Mouse (Mus musculus) 3T3-L1 (cell line): Measurements from ENCODE around the gene Arnt.
"Not testable (repeated sequence)": the region's sequence is repeated elsewhere in the genome, so short reads cannot be mapped to it uniquely, and the experiment has no call there.

Experiments used
- DNase-seq: peaks from one replicate; pipeline ENCODE4 v3.0.0-alpha.2; 2015; ENCODE audit warnings: low read depth, low spot score

The Arnt gene

DNA sequence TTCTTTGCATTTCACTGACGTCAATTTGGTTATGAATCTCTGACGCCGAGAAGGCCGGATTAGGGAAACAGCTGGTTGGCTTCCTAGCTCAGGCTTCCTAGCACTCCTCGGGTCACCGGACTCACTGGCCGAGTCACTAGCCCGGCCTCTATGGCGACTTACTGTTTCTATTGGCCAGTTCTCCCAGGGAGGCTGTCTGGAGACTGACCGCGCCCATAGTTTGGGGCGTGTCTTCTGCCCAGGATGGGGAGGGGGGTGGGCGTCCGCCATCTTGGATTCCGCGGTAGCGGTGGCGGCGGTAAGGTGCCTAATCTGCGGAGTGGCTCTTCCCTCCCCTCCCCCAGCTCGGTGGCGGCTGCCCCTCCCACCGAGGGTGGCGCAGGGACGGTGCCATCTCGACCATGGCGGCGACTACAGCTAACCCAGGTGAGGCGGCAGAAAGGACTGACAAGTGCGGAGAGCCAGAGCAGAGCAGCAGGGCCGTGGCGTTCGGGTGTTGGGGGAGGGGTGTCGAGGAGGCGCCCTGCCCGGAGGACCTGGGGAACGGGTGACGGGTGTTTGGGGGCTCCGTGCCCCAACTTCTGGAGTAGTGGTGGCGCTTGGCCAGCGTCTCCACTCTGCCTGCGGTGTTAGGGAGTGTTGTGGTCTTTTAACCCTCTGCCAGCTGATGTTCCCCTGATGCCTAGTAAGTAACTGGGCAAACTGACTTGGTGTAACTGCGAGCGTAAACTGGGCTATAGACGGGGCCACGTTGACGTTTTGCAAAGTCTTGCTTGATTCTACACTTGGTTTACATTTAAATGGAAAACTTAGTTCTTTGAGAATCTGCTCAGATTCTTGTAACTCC lies at the start of gene Arnt:
Gene Arnt (plus strand): TSS at position 253 of the 847 bp plus-strand sequence.
- DNase-seq, result peak; percentile 100

DNA sequence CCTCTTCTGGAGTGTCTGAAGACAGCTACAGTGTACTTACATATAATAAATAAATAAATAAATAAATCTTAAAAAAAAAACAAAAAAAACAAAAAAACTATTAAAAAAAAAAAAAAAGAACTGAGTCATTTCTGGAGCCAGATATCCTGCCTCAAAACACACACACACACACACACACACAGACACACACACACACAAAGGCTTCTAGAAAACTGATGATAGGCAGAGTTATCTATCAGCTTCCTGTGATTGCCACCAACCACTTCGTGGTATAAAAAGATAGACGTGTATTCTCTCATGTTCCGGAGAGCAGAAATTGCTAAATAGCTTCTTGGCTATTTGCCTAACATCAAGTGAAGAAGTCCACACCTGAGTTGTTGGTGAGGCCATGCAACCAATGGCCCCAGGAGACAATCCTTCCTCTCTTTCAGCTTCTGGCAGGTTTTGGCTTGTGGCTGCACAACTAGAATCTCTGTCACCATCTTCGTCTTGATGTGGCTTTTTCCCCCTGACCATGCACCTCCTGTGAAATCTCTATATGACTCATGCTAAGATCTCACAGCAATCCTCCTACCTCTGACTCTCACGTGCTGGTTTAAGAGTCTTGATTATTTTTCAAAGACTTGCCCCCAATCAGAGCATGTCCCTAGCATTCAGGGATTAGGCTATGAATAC lies 48.6 kb upstream of the Arnt start:
- DNase-seq, result no peak

DNA sequence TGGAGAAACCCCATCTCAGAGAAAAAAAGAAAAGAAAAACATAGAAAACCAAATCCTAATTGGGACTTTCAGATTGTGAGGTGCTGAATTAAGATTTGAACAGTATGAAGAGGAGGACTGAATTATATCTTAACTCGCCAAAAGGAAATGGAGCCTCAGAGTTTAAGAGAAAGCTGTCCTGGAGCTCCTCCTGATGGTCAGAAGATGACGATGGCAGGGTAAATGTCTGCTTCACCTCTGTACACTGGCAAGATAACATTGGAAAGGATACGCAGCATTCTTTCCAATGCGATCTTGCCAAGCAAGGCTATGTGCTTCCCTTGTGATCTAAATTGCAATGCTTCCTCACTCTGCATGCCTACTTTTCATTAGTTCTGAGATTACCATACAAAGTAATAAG lies 39.8 kb upstream of the Arnt start:
- DNase-seq, result peak; percentile 78

DNA sequence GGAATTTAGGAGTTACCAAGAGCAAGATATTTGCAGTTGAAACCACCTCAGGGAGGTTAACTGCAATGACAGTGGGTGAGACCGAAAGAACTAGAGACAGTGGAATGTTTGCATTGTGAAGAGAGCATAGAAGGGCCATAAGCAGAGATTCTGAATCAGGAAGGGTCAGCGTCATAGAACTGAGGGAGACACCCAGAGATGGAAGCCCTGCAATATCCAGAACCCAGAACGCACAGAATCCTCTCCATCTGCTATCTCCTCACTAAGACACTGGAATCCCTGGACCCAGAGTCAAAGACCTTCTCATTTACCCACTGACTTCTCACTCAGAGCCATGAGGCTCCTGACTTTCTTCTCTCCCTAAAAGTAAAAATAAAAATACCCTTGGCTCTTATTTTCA lies 31.4 kb upstream of the Arnt start, which contains the start of gene 4930558C23Rik:
Gene 4930558C23Rik (minus strand): TSS at position 101 of the 400 bp plus-strand sequence.
- no peak for DNase-seq

DNA sequence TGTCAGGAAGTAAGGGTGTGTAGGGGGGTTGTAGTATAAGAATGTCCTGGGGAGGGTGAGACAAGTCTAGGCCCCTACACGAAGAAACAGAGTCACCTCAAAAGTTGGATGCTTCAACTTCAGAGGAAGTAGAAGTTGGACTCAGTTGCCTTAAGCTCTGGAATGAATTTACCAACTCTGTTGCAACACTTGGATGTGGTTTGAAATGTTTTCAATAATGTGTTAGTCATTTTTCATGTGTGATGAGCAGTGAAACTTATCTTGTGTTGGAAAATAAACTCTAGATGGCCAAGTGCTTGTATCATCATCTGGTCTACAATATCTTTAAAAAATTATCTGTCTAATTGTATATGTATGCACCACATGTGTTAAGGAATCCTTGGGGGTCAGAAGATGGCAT lies 26.5 kb upstream of the Arnt start:
- peak; percentile 89 for DNase-seq

DNA sequence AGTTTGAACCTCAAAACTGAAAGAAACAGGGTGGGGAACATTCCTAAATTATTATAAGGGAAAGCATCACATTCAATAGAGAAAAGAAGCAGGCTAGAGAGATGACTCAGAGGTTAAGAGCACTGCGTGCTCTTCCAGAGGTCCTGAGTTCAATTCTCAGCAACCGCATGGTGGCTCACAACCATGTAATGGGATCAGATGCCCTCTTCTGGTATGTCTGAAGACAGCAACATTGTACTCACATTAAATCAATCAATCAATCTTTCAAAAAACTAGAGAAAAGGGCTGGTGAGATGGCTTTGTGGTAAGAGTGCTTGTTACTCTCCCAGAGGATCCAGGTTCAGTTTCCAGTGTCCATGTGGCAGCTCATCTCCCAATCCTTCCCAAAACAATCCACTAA lies 25.3 kb upstream of the Arnt start:
- peak; percentile 42 for DNase-seq

DNA sequence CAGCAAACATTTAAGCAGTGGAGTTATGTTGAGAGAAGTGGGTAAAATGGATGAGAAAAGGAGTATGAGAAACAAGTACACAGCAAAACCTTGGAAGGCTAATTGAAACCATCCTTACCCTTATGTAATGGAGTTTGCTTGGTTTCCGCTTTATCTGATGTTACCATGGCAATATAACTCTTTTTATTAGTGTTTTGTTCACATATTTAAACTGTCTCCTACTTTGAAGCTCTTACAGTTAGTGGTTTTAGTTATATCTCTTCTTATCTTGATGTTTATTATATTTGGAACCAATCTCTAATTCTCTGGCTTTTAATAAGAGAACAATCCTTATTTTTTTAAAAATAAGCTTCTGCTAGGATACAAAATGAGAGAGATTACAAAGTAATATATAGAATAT lies 21.9 kb upstream of the Arnt start:
- no peak for DNase-seq

DNA sequence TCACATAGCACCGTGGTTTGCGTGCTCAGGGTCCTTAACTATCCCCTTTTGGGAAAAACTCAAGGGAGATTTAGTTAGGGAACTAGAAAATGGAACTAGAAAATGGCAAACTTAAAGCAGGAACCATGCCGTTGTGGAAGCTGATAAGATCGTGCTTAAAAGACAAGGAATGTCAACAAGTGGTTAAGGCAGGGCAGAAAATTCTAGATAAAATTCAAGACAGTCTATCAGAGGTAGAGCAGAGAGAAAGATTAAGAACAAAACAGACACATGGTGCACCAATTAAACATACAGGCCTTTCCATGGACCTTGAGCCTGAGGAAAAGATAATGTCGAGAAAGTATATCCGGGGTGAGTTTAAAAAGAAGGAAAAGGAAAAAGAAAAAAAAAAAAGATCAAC lies 16.3 kb upstream of the Arnt start:
- no peak for DNase-seq

DNA sequence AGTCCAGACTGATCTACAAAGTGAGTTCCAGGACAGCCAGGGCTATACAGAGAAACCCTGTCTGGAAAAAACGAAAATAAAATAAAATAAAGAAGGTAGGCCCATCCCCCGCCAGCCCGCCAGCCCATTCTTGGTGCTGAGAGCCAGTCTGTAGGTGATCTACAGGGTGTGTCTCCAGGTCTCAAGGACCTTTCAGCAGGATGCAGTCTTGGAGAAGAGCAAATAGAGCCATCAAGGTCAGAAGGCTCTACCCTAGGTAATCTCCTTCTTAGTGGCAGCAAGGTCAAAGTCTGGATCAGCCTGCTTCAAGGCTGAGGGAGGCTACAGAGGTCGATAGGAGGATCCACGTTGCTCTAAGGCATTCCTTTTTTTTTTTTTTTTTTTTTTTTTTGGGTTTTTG lies 7.7 kb upstream of the Arnt start:
- DNase-seq, result not testable (repeated sequence)

DNA sequence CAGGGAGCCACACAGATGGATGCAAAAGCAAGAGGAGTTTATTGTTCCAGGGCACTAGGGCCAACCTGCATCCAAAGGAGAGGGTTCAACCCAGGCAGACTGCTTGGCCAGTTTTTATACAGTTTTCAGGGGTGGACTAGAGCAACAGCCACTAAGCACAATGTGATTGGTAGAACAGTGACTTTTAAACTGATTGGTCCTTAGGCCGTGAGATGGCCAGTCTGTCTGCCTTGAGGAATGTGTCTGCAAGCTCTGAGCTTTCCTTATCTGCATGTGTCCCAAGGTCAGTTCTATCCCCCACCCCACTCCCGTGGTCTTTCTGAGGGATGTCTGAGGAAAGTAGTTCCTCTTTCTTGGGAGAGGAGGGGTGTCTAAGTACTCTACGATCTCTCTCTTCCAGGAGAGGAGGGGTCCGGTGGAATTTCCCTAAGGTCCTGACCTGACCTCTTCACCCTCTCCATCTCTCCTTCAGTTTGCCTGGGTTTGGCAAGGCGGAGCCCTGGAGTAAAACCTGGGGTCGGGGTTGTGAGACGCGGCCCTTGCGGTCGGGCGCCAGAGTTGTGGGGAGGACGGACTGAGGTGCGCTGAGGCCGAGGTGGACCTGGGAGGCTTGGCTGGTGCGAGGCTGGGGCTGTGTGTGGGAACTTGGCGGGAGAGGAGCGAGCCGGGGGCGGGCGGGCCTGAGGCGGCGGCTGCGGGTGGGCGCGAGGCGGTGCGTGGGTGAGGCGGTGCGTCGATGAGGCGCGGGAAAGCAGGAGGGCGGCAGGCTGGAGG lies 6.9 kb upstream of the Arnt start:
- DNase-seq, result not testable (repeated sequence)

DNA sequence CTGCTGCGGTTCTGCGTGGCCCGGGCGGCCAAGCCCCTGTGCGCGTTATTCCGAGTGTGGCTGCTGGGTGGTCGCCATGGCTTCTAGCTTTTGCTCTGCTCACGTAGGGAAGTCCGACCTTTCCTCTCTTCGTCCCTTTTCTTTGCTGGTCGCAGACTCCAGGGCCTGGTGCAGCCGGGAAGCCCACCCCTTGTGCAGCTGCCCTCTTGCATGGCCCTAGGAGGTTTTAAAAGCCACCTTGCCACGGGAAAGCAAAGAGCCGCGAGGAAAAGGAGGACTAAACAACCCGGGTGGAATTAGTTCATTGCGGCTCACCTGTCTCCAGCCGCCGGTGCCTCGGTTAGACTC lies 6.3 kb upstream of the Arnt start:
- not testable (repeated sequence) for DNase-seq

DNA sequence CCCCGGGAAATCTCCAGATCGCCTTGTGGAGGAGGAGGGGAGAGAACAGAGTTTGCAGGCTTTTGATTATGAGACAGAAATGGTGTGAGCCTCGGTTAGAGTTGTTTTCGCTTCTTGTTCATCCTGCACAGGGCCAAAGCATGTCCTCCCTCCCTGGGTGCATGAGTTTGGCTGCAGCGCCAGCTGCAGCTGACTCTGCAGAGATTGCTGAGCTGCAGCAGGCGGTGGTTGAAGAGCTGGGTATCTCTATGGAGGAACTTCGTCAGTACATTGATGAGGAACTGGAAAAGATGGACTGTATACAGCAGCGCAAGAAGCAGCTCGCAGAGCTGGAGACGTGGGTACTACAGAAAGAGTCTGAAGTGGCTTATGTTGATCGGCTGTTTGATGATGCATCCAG lies 5.8 kb upstream of the Arnt start:
- DNase-seq, result not testable (repeated sequence)

DNA sequence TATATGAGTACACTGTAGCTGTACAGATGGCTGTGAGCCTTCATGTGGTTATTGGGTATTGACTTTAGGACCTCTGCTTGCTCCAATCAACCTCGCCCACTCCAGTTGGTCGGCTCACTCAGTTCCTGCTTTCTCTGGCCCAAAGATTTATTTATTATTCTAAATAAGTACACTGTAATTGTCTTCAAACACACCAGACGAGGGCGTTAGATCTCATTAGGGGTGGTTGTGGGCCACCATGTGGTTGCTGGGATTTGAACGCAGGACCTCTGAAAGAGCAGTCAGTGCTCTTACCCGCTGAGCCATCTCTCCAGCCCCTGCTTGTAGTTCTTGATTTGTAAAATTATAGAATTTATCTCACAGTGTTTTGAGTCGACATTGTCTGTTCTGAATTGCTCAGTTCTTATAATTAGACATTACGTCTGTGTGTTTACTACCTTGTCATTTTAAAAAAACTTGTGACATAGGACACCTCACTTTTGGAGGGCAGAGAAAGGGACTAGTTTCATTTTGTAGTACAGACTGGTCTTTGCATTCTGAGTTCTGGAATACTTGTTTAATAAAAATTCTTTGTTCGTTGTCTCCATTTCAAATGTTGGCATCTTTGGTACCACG lies 780 bp upstream of the Arnt start:
- DNase-seq, result no peak

DNA sequence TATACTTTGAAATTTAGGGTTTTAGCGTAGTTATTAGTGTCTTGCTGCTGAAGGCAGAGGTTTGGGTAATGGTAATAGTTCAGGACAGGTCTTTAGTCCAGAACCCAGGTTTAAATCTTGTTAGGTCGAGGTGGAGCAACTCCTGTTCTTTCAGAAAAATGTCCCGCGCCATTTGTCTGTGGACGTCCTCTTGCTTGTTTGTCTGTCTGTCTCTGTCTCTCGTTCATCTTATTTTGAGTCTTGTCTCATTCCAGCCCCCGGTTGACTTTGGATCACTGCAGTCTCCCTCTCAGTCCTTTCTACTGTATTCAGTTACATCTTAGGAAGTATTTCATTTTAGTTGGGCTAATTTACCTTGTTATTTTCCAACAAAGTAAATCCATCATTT lies 789 bp downstream of the Arnt start:
- DNase-seq, result peak; percentile 39

DNA sequence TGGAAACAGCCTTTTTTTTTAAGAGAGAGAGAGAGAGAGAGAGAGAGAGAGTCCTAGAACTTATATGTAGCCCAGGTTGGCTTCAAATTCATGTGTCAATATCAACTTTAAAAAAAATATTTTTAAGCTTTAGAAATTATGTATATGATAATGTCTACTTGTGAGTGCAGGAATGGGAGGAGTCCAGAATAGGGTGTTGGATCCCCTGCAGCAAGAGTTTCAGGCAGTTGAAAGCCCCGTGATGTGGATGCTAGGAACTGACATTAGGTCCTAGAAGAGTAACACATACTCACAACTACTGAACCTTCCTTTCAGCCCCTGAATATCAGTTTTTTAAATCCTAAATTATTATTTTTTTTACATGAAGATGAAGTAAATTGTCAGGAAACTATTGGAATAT lies 1.4 kb downstream of the Arnt start:
- DNase-seq, result no peak

DNA sequence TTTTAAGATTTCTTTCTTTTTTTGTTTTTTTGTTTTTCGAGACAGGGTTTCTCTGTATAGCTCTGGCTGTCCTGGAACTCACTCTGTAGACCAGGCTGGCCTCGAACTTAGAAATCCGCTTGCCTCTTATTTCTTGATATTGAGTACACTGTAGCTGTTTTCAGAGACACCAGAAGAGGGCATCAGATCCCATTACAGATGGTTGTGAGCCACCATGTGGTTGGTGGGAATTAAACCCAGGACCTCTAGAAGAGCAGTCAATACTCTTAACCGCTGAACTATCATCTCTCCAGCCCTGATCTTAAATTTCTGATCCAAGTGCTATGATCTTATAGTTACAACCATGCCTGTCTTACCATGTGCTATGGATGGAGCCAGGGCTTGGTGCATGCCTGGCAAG lies 4.4 kb downstream of the Arnt start:
- DNase-seq, result not testable (repeated sequence)

DNA sequence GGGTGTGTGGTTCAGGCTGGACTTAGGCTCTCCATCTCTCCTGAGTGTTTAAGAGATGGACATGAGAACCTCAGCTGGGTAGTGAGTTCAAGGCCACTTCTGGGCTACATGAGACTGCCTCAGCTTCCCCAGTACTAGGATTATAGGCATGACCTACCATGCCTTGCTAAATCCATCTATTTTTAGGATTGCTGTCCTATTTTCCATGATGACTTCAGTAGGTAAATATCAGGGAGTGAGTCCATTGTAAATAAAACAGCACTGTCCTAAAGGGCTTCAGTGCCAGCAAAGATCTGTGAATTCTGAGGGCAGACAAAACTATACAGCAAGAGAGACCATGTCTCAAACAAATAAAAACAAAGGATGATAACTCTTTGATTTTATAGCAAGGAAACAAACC lies 5.5 kb downstream of the Arnt start:
- DNase-seq, result no peak

DNA sequence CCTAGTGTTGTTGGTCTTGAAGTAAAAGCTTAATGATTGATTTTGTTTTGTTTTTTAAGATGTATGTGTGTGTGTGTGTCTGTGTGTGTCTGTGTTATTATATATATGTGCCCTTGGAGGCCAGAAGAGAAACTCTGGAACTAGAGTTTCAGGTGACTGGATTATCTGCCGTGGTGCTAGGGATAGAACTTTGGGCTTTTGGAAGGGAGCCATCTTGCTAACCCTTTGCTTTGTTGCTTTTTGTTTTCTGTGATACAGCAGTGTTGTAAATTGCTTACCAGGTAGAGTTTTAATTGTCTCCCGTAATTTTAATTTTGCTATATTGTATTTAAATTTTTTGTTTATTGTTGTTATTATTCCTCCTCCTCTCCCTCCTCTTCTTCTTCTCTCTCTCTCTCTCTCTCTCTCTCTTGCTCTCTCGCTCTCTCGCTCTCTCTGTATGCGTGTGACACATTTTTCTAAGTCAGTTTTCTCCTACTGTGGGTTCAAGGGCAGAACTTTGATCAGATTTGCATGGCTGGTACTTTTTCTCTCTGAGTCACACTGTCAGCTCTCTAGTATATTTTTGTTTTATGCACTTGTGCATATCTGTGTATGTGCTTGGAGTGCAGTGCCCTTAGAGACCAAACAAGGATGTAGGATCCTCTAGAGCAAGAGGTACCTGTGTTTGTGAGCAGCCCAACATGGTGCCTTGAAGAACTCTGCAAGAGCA lies 8.4 kb downstream of the Arnt start:
- no peak for DNase-seq

DNA sequence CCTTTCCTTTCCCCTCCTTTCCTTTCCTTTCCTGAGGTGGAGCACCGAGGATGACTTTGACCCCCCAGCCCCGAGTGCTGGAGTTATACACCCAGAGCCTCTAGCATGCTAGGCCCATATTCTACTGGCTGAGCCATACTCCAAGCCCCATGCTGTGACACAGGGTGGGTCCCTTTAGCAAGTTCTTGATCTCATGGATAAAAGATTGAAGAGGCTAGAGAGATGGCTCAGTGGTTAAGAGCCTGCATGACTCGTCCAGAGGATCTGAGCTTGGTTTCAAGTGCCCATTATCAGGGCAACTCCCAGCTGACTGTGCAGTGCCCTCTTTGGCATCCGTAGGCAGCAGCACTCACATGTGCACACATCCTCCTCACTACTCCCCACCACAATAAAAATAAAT lies 11.1 kb downstream of the Arnt start:
- DNase-seq, result no peak

DNA sequence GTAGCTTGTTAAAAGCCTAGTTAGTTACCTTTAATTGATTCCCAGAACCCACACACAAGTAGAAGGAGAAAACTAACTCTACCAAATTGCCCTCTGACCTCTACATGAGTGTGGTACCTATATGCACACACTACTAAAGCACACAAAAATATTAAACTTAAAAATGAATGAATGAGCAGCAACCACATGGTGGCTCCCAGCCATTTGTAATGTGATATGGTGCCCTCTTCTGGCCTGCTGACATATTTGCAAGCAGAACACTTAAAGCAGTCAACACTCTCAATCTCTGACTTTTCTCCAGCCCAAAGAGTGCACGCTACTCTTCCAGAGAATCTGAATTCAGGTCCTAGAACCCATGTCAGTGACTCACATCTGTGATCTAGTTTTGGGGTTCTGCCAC lies 16.2 kb downstream of the Arnt start:
- DNase-seq, result peak; percentile 80

DNA sequence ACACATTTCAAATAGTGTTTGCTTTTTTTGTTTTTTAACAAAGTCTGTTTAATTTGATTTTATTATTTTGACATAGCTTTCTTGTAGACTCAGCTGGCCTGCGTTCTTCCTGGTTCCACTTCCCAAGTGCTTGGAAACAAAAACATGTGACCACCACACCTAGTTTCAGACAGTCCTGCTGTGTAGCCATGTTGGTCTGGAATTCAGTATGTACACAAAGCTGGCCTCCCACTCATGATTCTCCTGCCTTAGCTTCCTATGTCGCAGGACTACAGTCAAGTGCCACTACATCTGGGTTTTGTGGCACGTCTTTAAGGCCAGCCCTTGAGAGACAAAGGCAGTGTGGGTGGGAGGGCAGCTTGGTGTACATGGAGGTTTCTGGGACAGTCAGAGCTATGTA lies 16.7 kb downstream of the Arnt start:
- no peak for DNase-seq
